Mouse (Mus musculus) kidney, adult 2 months (tissue): ENCODE measurements at regions not wholly inside any gene's neighbourhood (a gene's known extent, or its start where the extent isn't known, plus 50 kb on each side); places are given as distances from the start of the nearest gene placed in this dataset.

Source experiments
- CTCF ChIP-seq: fragments of 200-500 bp; conservative IDR thresholded peaks from 2 replicates; pipeline ENCODE4 v1.5.1; 2011; ENCODE audit warnings: low read depth, mild to moderate bottlenecking, control low read depth, low read length, moderate library complexity, mixed read lengths; ENCODE audit not compliant: insufficient read depth, insufficient read length
- POLR2A ChIP-seq: fragments of 200-500 bp; IDR thresholded peaks from one replicate; pipeline ENCODE4 v1.6.1; 2011; ENCODE audit warnings: low read depth, low read length, control low read depth

DNA sequence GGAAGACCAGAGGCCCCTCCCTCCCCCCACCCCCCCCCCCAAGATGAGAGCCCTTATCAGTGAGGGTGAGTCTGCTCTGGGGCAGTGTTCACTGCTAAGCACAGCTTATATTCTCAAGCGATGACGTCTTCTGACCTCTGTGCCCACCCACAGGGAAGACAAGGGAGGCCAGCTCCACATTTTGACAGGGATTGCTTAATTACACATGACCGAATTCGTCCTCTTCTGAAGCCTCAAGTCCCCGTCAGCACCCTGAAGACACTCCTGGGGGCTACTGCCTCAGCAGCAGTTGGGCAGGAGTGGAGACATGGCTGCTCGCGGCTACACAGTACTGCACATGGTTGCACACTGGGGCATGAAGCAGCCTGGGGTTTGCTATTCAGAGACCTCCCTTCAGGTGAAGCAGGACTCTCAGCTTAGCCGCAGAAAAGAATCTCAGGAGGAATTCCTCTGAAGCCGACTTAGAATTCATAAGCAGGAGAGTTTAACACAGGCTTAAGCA, 282.1 kb downstream of the Cdh26 start:
- TF ChIP-seq POLR2A (no peak), CTCF (no peak)
